Comparison of ENCODE assay signal across 8 mouse cellular contexts in the genomic region with DNA sequence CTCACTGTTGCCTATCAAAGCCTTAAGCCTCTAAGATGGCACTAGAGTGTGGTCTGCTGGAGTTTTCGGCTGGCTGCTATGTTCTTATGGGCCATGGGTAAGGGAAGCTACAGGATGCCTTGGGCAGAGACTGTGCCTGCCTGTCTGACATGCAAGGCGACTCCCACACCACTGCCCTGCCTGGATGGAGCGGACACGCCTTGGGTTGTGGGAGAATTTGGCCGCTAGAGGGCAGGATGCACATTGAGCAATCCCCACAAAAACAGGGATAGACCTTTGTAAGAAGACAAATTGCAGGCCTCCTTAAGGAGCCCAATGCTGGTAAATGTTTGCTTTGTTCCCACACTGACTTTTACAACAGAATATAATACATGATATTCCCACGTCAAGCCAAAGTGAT.
DNase-seq lines count a peak whose midpoint lies in the region; ATAC-seq and TF ChIP-seq lines count a peak whose summit lies in the region.

No protein-coding gene starts in this region.

- no peaks in the 10 kb centered on the region for H3K27me3 ChIP-seq in intestine, postnatal 0 days (replicated peaks; ENCODE audit: control insufficient read depth, insufficient read depth, low read length)
- no peaks in the 10 kb centered on the region; the same call in 1 of the 2 replicates for H3K27me3 ChIP-seq in midbrain, postnatal 0 days (ENCODE audit: insufficient read depth, low read length)
- H3K27me3 ChIP-seq in stomach, embryonic 16.5 days (ENCODE audit: control insufficient read depth, insufficient read depth, low read length) = no peaks in the 10 kb centered on the region

- intact Hi-C loops in left cerebral cortex, postnatal 14 days (cut with DNase I) = loop anchor here (1.0 to 5.0 kb wide), 3 partner anchors 255 to 459 kb away; no protein-coding TSS in a partner anchor

- DNase-seq in 3134 (ENCODE audit: extremely low read depth, insufficient read length, low spot score) = peak; percentile 55
- peak; percentile 72 to 91 for DNase-seq in adrenal gland, adult (ENCODE audit: inconsistent age in 2 of 2, low spot score in 1 of 2)
- DNase-seq in embryo, embryonic 10 days (ENCODE audit: low spot score) = peak; percentile 92
- peak; percentile 55 to 74 for DNase-seq in gastrocnemius, postnatal 4 days (ENCODE audit: low spot score in 2 of 2)
- DNase-seq in left cerebral cortex, postnatal 14 days (ENCODE audit: low spot score in 2 of 2) = peak; percentile 44 to 69
- peak; percentile 67 for DNase-seq in midbrain, postnatal 0 days (ENCODE audit: low spot score)

- 0 out of 2 replicates have a peak, but pooled peaks have one; percentile 31 for ATAC-seq in intestine, postnatal 0 days
- ATAC-seq in midbrain, postnatal 0 days (ENCODE audit: low FRiP score) = no peak
- ATAC-seq in stomach, embryonic 16.5 days (ENCODE audit: insufficient read depth, low FRiP score) = peak; percentile 62; the same call in 1 of the 2 replicates

- H3K4me3 ChIP-seq in intestine, postnatal 0 days (ENCODE audit: low read depth, low read length) = no peak overlapping the region
- H3K4me3 ChIP-seq in midbrain, postnatal 0 days (ENCODE audit: low read depth, low read length) = no peak overlapping the region
- no peak overlapping the region for H3K4me3 ChIP-seq in stomach, embryonic 16.5 days (replicated peaks; ENCODE audit: low read length)

- no peaks in the 10 kb centered on the region for H3K9me3 ChIP-seq in intestine, postnatal 0 days (ENCODE audit: control insufficient read depth)
- no peaks in the 10 kb centered on the region for H3K9me3 ChIP-seq in midbrain, postnatal 0 days (ENCODE audit: low read length)
- no peaks in the 10 kb centered on the region for H3K9me3 ChIP-seq in stomach, embryonic 16.5 days (replicated peaks; ENCODE audit: control insufficient read depth, low read length)

- no peak overlapping the region for H3K9ac ChIP-seq in intestine, postnatal 0 days (ENCODE audit: low read depth, low read length)
- no peak overlapping the region for H3K9ac ChIP-seq in midbrain, postnatal 0 days (replicated peaks; ENCODE audit: low read length, poor library complexity, severe bottlenecking)
- no peak overlapping the region for H3K9ac ChIP-seq in stomach, embryonic 16.5 days (ENCODE audit: low read length)

- no peak overlapping the region for H3K27ac ChIP-seq in intestine, postnatal 0 days (ENCODE audit: low read depth, low read length)
- H3K27ac ChIP-seq in midbrain, postnatal 0 days (ENCODE audit: low read depth, low read length) = no peak overlapping the region
- H3K27ac ChIP-seq in stomach, embryonic 16.5 days (ENCODE audit: low read length) = no peak overlapping the region

- H3K4me1 ChIP-seq in intestine, postnatal 0 days (replicated peaks; ENCODE audit: control insufficient read depth, insufficient read depth, low read length) = 0 out of 2 replicates have a peak, but pooled peaks cover 3% of the 10 kb centered on the region
- no peaks in the 10 kb centered on the region for H3K4me1 ChIP-seq in midbrain, postnatal 0 days (ENCODE audit: insufficient read depth, low read length)
- H3K4me1 ChIP-seq in stomach, embryonic 16.5 days (ENCODE audit: control insufficient read depth, insufficient read depth, low read length) = no peaks in the 10 kb centered on the region

- peak; percentile 94 for TF ChIP-seq CTCF in intestine, postnatal 0 days (IDR thresholded peaks at IDR 0.05; ENCODE audit: low read depth)
- TF ChIP-seq CTCF in midbrain, postnatal 0 days (IDR thresholded peaks at IDR 0.05) = peak; percentile 76

- no peaks in the 10 kb centered on the region for H3K36me3 ChIP-seq in intestine, postnatal 0 days (ENCODE audit: control insufficient read depth, insufficient read depth)
- H3K36me3 ChIP-seq in midbrain, postnatal 0 days (ENCODE audit: insufficient read depth, low read length) = no peaks in the 10 kb centered on the region
- H3K36me3 ChIP-seq in stomach, embryonic 16.5 days (ENCODE audit: control insufficient read depth, insufficient read depth, low read length) = no peaks in the 10 kb centered on the region

- WGBS in intestine, postnatal 0 days = 10% methylated on average over 6 of the region's 6 CpGs
- WGBS in midbrain, postnatal 0 days = 21% methylated on average over 6 of the region's 6 CpGs
- whole genome bisulfite sequencing in stomach, embryonic 16.5 days = 14% methylated on average over 6 of the region's 6 CpGs

- no peak overlapping the region for H3K4me2 ChIP-seq in intestine, postnatal 0 days (replicated peaks; ENCODE audit: low read depth)
- no peak overlapping the region for H3K4me2 ChIP-seq in midbrain, postnatal 0 days (ENCODE audit: low read depth, low read length, poor library complexity, severe bottlenecking)
- H3K4me2 ChIP-seq in stomach, embryonic 16.5 days (ENCODE audit: low read depth, low read length) = no peak overlapping the region
